Mouse (Mus musculus): ENCODE results near the gene Zfp648. TPM values are rescaled to one million over a fixed set of nuclear protein-coding genes. Genes with fewer than 3 reads are reported as not detected.

Gene Zfp648
- total and polyA plus RNA-seq, 2 experiments = not detected

DNA sequence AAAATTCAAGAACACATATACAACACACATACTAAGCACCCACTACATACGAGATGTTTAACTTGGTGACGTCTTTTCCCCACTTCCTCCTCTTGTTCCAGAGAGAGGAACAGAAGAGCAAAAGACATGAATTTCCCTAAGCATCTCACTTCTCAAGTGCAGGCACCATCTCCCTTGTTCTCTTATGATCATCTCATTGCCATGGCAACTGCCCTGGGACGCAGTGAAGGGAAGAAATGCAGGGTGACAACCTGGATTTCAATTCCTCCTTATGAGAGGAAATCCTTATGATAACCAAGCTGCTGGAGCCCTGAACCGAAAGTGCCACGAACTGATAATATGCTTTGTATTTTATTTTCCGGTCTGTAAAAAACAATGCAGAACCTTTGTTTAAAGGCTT, 33.3 kb upstream of the Zfp648 start:
- Histone ChIP-seq H3K9ac (ENCODE audit: low read depth, low read length) (no peak overlapping the region), H3K4me3 (ENCODE audit: insufficient read depth, low read depth, low read length) (no peak overlapping the region), H3K27ac (replicated peaks; ENCODE audit: insufficient read depth, low read depth, low read length) (no peak overlapping the region), H3K36me3 (ENCODE audit: control insufficient read depth, insufficient read depth, low read length) (no peaks in the 10 kb centered on the region), H3K4me1 (ENCODE audit: control insufficient read depth, insufficient read depth, low read length) (no peaks in the 10 kb centered on the region), H3K79me2 (ENCODE audit: control insufficient read depth, insufficient read depth, low read length) (no peaks in the 10 kb centered on the region), H3K27me3 (ENCODE audit: control insufficient read depth, insufficient read depth, low read length) (no peaks in the 10 kb centered on the region)
- DNase-seq (ENCODE audit: extremely low read depth, low read depth, low spot score) = no peak
- TF ChIP-seq POLR2A (IDR thresholded peaks at IDR 0.05; ENCODE audit: extremely low read depth, insufficient read depth, low read length) = no peak
- TF ChIP-seq CTCF (IDR thresholded peaks at IDR 0.05; ENCODE audit: low read depth, low read length) = no peak
- 75% methylated on average over 6 of the region's 6 CpGs for WGBS

DNA sequence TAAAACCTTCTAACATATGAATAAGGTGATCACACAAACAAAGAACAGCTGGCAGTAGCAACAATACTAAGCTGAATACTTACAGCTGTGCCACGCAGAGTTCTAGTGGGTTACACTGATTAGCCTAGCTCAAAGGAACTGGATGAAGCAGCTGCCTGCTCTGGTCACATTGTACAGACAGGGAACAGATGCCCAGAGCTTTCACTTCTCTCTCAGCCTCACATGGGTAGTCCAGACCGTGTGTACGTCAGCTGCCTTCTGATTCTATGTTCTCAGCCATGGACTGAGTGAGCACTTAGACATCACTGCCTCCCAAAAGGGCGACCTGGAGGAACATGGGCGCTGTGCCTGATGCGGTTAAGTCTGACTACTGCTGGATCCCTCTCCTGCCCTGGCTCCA, 25.7 kb upstream of the Zfp648 start:
- Histone ChIP-seq H3K27ac (replicated peaks; ENCODE audit: insufficient read depth, low read depth, low read length) (no peak overlapping the region), H3K79me2 (ENCODE audit: control insufficient read depth, insufficient read depth, low read length) (no peaks in the 10 kb centered on the region), H3K9ac (ENCODE audit: low read depth, low read length) (no peak overlapping the region), H3K27me3 (ENCODE audit: control insufficient read depth, insufficient read depth, low read length) (no peaks in the 10 kb centered on the region), H3K4me3 (ENCODE audit: insufficient read depth, low read depth, low read length) (no peak overlapping the region), H3K4me1 (ENCODE audit: control insufficient read depth, insufficient read depth, low read length) (no peaks in the 10 kb centered on the region), H3K36me3 (ENCODE audit: control insufficient read depth, insufficient read depth, low read length) (no peaks in the 10 kb centered on the region)
- no peak for DNase-seq (ENCODE audit: extremely low read depth, low read depth, low spot score)
- WGBS = 88% methylated on average over 6 of the region's 6 CpGs
- TF ChIP-seq CTCF (IDR thresholded peaks at IDR 0.05; ENCODE audit: low read depth, low read length) (no peak), POLR2A (IDR thresholded peaks at IDR 0.05; ENCODE audit: extremely low read depth, insufficient read depth, low read length) (no peak)

DNA sequence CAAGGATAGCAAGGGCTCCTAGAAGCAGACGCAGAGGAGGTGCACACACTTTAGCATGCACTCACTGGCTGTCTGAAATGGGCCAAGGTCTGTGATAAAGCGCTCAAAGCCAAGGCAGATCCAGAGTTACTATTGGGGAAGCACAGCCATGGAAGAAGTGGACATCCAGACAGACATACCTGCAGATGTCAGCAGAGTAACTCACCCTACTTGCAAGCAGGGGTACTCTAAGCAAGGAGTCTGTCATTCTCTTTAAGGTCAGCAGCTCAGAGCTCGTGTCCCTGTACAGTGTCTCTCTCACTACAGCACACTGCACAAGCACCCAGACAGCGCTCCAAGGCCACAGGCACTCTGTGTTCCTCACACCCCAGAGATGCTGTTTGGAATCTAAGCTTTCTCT, 23.2 kb upstream of the Zfp648 start:
- DNase-seq (ENCODE audit: extremely low read depth, low read depth, low spot score) = no peak
- no peak overlapping the region for H3K27ac ChIP-seq (replicated peaks; ENCODE audit: insufficient read depth, low read depth, low read length)
- H3K27me3 ChIP-seq (ENCODE audit: control insufficient read depth, insufficient read depth, low read length) = no peaks in the 10 kb centered on the region
- H3K79me2 ChIP-seq (ENCODE audit: control insufficient read depth, insufficient read depth, low read length) = no peaks in the 10 kb centered on the region
- no peak overlapping the region for H3K9ac ChIP-seq (ENCODE audit: low read depth, low read length)
- H3K4me3 ChIP-seq (ENCODE audit: insufficient read depth, low read depth, low read length) = no peak overlapping the region
- no peaks in the 10 kb centered on the region for H3K36me3 ChIP-seq (ENCODE audit: control insufficient read depth, insufficient read depth, low read length)
- 94% methylated on average over 4 of the region's 4 CpGs for WGBS
- peaks cover 3% of the 10 kb centered on the region; the same call in 1 of the 2 replicates for H3K4me1 ChIP-seq (ENCODE audit: control insufficient read depth, insufficient read depth, low read length)
- TF ChIP-seq POLR2A (IDR thresholded peaks at IDR 0.05; ENCODE audit: extremely low read depth, insufficient read depth, low read length) = no peak
- TF ChIP-seq CTCF (IDR thresholded peaks at IDR 0.05; ENCODE audit: low read depth, low read length) = no peak

DNA sequence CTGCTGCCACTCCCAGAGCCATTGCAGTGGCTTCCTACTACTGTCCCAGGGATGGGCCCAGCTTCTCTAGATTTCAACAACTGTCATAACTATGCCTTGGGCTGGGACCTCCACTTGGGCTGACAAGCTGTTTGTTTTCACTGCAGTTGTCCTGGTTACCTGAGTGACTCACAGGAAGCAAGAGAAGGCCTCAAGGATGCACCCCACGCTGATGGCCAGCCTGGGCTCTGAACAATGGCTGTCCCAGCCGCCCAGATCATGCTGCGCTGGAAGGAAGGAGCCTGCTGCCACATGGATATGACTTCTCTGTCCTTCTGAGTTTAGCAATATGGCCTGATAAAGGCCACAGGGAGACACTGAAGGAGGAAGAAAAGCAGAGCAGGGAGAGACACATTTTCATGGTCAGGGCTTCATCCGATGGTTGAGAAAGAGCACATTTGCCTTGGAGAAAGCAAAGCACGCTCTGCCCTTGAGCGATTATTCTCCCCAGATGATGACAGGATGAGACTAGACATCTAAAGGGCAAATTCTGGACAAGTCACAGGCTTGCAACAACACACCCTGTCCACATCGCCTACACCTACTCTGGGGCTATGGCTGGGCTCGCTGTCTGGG, 22.3 kb upstream of the Zfp648 start:
- H3K9ac ChIP-seq (ENCODE audit: low read depth, low read length) = no peak overlapping the region
- H3K4me3 ChIP-seq (ENCODE audit: insufficient read depth, low read depth, low read length) = no peak overlapping the region
- no peak for DNase-seq (ENCODE audit: extremely low read depth, low read depth, low spot score)
- no peak overlapping the region for H3K27ac ChIP-seq (replicated peaks; ENCODE audit: insufficient read depth, low read depth, low read length)
- H3K79me2 ChIP-seq (ENCODE audit: control insufficient read depth, insufficient read depth, low read length) = no peaks in the 10 kb centered on the region
- no peak for TF ChIP-seq POLR2A (IDR thresholded peaks at IDR 0.05; ENCODE audit: extremely low read depth, insufficient read depth, low read length)
- no peaks in the 10 kb centered on the region for H3K36me3 ChIP-seq (ENCODE audit: control insufficient read depth, insufficient read depth, low read length)
- WGBS = 91% methylated on average over 8 of the region's 8 CpGs
- no peaks in the 10 kb centered on the region for H3K27me3 ChIP-seq (ENCODE audit: control insufficient read depth, insufficient read depth, low read length)
- peaks cover 3% of the 10 kb centered on the region; the same call in 1 of the 2 replicates for H3K4me1 ChIP-seq (ENCODE audit: control insufficient read depth, insufficient read depth, low read length)

DNA sequence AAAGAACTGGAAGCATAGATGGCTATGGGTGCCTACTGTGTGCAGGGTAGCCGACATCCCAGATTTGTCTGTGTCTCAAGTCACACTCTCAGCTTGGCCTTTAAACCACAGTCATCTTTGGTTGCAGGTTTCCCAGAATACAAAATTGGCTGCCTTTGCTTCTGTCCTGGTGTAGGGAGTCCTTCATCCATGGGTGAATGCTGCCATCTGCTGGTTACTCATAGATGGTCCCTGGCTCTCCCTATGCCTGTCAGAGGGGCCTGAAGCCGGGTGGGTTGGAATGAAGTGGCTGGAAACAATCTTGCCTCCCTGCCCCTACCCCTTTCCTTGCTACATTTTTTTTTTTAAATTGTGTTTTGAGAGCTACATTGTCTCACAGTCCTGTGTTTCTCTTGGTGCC, 20.0 kb upstream of the Zfp648 start:
- WGBS = 15% methylated on average over 2 of the region's 2 CpGs

DNA sequence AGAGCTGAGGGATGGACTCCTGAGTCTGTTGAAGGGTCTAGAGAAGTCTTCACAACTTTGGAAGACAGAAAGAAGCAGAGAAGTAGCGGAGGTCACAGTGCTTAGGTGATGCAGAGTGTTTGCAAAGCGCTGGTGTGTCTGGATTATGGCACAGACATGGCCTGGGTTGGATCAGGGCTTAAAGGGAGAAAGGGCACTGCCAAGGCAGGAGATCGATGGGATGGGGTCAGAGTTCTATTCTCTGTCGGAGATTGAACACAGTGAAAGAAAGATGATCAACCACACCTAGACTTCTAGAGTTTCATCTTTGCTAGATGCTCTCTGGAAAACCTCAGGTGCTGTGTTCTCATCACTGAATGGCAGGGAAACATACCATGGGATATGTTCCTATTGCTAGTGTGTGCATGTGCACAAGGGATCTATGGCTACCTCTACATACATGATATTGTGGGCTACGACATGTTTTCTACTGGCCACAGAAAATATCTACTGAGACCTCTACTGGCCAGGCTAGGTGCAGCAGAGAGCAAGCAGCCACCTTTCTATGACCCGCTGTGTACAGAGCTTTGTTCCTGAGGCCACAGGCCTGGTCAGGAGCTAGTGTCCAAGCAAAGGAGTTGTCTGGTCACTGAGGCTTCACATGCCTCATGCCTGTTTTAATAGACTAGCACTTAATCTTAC, 18.5 kb upstream of the Zfp648 start:
- Histone ChIP-seq H3K36me3 (ENCODE audit: control insufficient read depth, insufficient read depth, low read length) (no peaks in the 10 kb centered on the region), H3K9ac (ENCODE audit: low read depth, low read length) (no peak overlapping the region), H3K4me3 (ENCODE audit: insufficient read depth, low read depth, low read length) (no peak overlapping the region), H3K79me2 (ENCODE audit: control insufficient read depth, insufficient read depth, low read length) (no peaks in the 10 kb centered on the region), H3K27me3 (ENCODE audit: control insufficient read depth, insufficient read depth, low read length) (no peaks in the 10 kb centered on the region), H3K27ac (replicated peaks; ENCODE audit: insufficient read depth, low read depth, low read length) (no peak overlapping the region; the same call in 1 of the 2 replicates), H3K4me1 (ENCODE audit: control insufficient read depth, insufficient read depth, low read length) (peaks cover 3% of the 10 kb centered on the region; the same call in 1 of the 2 replicates)
- DNase-seq (ENCODE audit: extremely low read depth, low read depth, low spot score) = peak; percentile 85
- WGBS = 28% methylated on average over 6 of the region's 6 CpGs
- TF ChIP-seq POLR2A (IDR thresholded peaks at IDR 0.05; ENCODE audit: extremely low read depth, insufficient read depth, low read length) = no peak
- TF ChIP-seq CTCF (IDR thresholded peaks at IDR 0.05; ENCODE audit: low read depth, low read length) = peak; percentile 49; the same call in 1 of the 2 replicates

More for the DNA sequence above, 20.0 kb upstream of the Zfp648 start:
- Histone ChIP-seq H3K4me1 (ENCODE audit: control insufficient read depth, insufficient read depth, low read length) (peaks cover 3% of the 10 kb centered on the region; the same call in 1 of the 2 replicates), H3K4me3 (ENCODE audit: insufficient read depth, low read depth, low read length) (no peak overlapping the region), H3K27me3 (ENCODE audit: control insufficient read depth, insufficient read depth, low read length) (no peaks in the 10 kb centered on the region), H3K27ac (replicated peaks; ENCODE audit: insufficient read depth, low read depth, low read length) (no peak overlapping the region), H3K36me3 (ENCODE audit: control insufficient read depth, insufficient read depth, low read length) (no peaks in the 10 kb centered on the region), H3K9ac (ENCODE audit: low read depth, low read length) (no peak overlapping the region), H3K79me2 (ENCODE audit: control insufficient read depth, insufficient read depth, low read length) (no peaks in the 10 kb centered on the region)
- peak; percentile 62 for DNase-seq (ENCODE audit: extremely low read depth, low read depth, low spot score)
- TF ChIP-seq CTCF (IDR thresholded peaks at IDR 0.05; ENCODE audit: low read depth, low read length) (peak; percentile 82), POLR2A (IDR thresholded peaks at IDR 0.05; ENCODE audit: extremely low read depth, insufficient read depth, low read length) (no peak)
